Mouse (Mus musculus) small intestine, adult 2 months (tissue): ENCODE measurements around the gene Ophn1.

Source experiments
- CTCF ChIP-seq: fragments of 200-500 bp; IDR thresholded peaks from 2 replicates; pipeline ENCODE4 v1.5.1; 2012; ENCODE audit warnings: low read depth, mild to moderate bottlenecking, control low read depth, inconsistent platforms, low read length, moderate library complexity, mixed read lengths; ENCODE audit not compliant: insufficient replicate concordance, insufficient read length; ENCODE audit errors: extremely low read depth
- POLR2A ChIP-seq: fragments of 200-500 bp; IDR thresholded peaks from 2 replicates; pipeline ENCODE4 v1.6.1; 2012; ENCODE audit warnings: low read depth, mild to moderate bottlenecking, control low read depth, inconsistent platforms, low read length, moderate library complexity

DNA sequence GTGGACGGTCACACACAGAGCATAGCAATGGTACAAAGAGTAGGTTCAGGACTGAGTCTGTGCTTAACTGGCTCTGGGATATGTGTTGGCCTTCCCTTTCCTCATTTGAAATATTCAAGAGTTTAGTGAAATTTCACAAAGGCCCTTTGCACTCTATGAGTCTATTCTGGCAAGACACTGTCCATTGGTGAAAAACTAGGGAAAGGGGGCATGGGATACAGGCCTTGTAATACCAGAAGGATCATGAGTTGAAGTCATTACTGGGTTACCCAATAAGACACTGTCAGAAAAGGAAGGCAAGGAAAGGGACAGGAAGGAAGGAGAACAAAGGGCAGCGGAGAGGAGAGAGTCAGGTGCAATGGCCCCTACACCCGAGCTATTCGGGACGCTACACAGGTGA is 16.7 kb downstream of the Ophn1 start:
- TF ChIP-seq POLR2A, result no peak
- TF ChIP-seq CTCF, result no peak
